Mouse (Mus musculus): ENCODE data around the gene Hdac5.

DNA sequence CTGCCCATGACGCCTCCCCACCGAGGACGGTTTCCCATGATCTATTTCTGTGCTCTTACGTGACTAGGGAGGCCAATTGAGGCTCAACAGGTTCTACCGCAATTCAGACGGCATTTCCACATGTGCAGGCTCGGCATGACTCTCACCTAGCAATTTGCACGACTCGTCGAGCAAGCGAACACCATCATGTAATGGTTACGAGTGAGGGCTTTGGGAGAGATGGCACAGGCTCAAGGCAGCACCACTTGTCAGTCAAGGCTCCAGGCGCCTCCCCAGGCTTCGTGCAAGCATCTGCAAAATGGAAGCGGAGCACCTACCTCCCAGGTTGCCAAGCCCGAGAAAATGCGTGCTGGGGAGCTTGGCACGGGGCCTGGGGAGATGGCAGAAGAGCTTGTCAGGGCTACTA, 18.0 kb downstream of the Hdac5 start:
- TF ChIP-seq POLR2A (IDR thresholded peaks at IDR 0.05; ENCODE audit: extremely low read depth, insufficient read depth, low read length) (no peak), CTCF (IDR thresholded peaks at IDR 0.05; ENCODE audit: extremely low read depth, insufficient read depth, low read length) (no peak)
